Mouse (Mus musculus) liver, postnatal 0 days (tissue): ENCODE data around the gene Gkap1. TPM values are rescaled to one million over a fixed set of nuclear protein-coding genes. Genes with fewer than 3 reads are reported as not detected.

Experiments used
- ATAC-seq: fragments of 200-750 bp; cut with Nextera tagmentation; 2 replicates; pipeline ENCODE4 v1.8.0; 2017; ENCODE audit warnings: mild to moderate bottlenecking, moderate library complexity
- DNase-seq: peaks from one replicate; pipeline ENCODE4 v3.0.0-alpha.2; 2016
- H3K27ac ChIP-seq: fragments of 300-500 bp; sonication (generic); 2 replicates; pipeline ENCODE4 v1.5.1; 2014; ENCODE audit warnings: antibody characterized with exemption, moderate library complexity, mild to moderate bottlenecking, low read depth
- H3K27me3 ChIP-seq: fragments of 300-500 bp; sonication (generic); 2 replicates; pipeline ENCODE4 v1.6.1; 2014; ENCODE audit warnings: low read length, control low read depth, mixed read lengths; ENCODE audit not compliant: insufficient read depth
- H3K36me3 ChIP-seq: fragments of 300-500 bp; sonication (generic); replicated peaks from 2 replicates; pipeline ENCODE4 v1.6.1; 2014; ENCODE audit warnings: mild to moderate bottlenecking, control low read depth, low read length, moderate library complexity, mixed read lengths; ENCODE audit not compliant: insufficient read depth
- H3K4me1 ChIP-seq: fragments of 300-500 bp; sonication (generic); 2 replicates; pipeline ENCODE4 v1.6.1; 2014; ENCODE audit warnings: antibody characterized with exemption, mild to moderate bottlenecking, control low read depth; ENCODE audit not compliant: insufficient read depth
- H3K4me2 ChIP-seq: fragments of 300-500 bp; sonication (generic); 2 replicates; pipeline ENCODE4 v1.6.1; 2014; ENCODE audit warnings: low read depth, mild to moderate bottlenecking, low read length, moderate library complexity, mixed read lengths
- H3K4me3 ChIP-seq: fragments of 300-500 bp; sonication (generic); 2 replicates; pipeline ENCODE4 v1.5.1; 2014; ENCODE audit warnings: low read depth, low read length
- H3K9ac ChIP-seq: fragments of 300-500 bp; sonication (generic); replicated peaks from 2 replicates; pipeline ENCODE4 v1.6.1; 2014; ENCODE audit warnings: mild to moderate bottlenecking, moderate library complexity
- H3K9me3 ChIP-seq: fragments of 300-500 bp; sonication (generic); 2 replicates; pipeline ENCODE4 v1.6.1; 2016; ENCODE audit warnings: mild to moderate bottlenecking, control low read depth, low read length, mixed read lengths
- CTCF ChIP-seq: sonication (generic); IDR thresholded peaks from 2 replicates; pipeline ENCODE4 v1.5.1; 2016; ENCODE audit warnings: antibody characterized with exemption, low read depth
- EP300 ChIP-seq: IDR thresholded peaks from 2 replicates; pipeline ENCODE4 v1.6.1; 2016; ENCODE audit warnings: antibody characterized with exemption, low read depth, mild to moderate bottlenecking
- WGBS: fragments of 180-500 bp; shearing (Covaris S2); extraction: QIAGEN DNeasy Blood & Tissue Kit; methylation state at CpG from one replicate; pipeline ENCODE4 v1.1.7; 2014; ENCODE audit not compliant: insufficient replicate concordance; 5-methylcytosine and 5-hydroxymethylcytosine counted together
- polyA plus RNA-seq: library from polyadenylated mRNA; unstranded; fragments of >200 nt; fragmentation: Nextera tagmentation; extraction: Ambion mirVana; gene quantifications from 2 replicates; pipeline ENCODE4 v1.2.1, GENCODE M21; 2015

The Gkap1 gene
- polyA plus RNA-seq, 1 experiment from 2014 or later: 10.4 TPM

GRCm38 (mm10) chr13:58201343-58201742 is 74.2 kb downstream of the Gkap1 start:
- Histone ChIP-seq H3K4me3 (no peak overlapping the region), H3K9me3 (no peaks in the 10 kb centered on the region), H3K4me2 (no peak overlapping the region), H3K27me3 (no peaks in the 10 kb centered on the region), H3K4me1 (peaks cover 17% of the 10 kb centered on the region), H3K9ac (no peak overlapping the region), H3K36me3 (peaks cover 6% of the 10 kb centered on the region), H3K27ac (no peak overlapping the region)
- TF ChIP-seq CTCF: no peak
- TF ChIP-seq EP300: no peak
- WGBS: 73% methylated on average over 6 of the region's 6 CpGs
- ATAC-seq (no peak), DNase-seq (no peak)

- no peaks in the 10 kb centered on the region for H3K9me3 ChIP-seq
- no peak overlapping the region for H3K4me2 ChIP-seq
- no peak overlapping the region for H3K9ac ChIP-seq
- 0 out of 2 replicates have a peak overlapping the region, but pooled peaks have one; percentile 19 for H3K27ac ChIP-seq
- TF ChIP-seq EP300 (no peak), CTCF (no peak)
- ATAC-seq: peak; percentile 26; the same call in 1 of the 2 replicates
- H3K27me3 ChIP-seq: no peaks in the 10 kb centered on the region
- H3K4me1 ChIP-seq: peaks cover 10% of the 10 kb centered on the region
- no peak for DNase-seq
- 77% methylated on average over 7 of the region's 7 CpGs for WGBS
- peaks cover 8% of the 10 kb centered on the region for H3K36me3 ChIP-seq
- H3K4me3 ChIP-seq: no peak overlapping the region
These were observed 77.4 kb downstream of the Gkap1 start for GRCm38 (mm10) chr13:58197981-58198640.

GRCm38 (mm10) chr13:58197211-58197610 is 78.3 kb downstream of the Gkap1 start:
- no peak overlapping the region for H3K9ac ChIP-seq
- peaks cover 10% of the 10 kb centered on the region for H3K4me1 ChIP-seq
- peaks cover 11% of the 10 kb centered on the region for H3K36me3 ChIP-seq
- no peak overlapping the region for H3K4me3 ChIP-seq
- no peak overlapping the region for H3K27ac ChIP-seq
- ATAC-seq (no peak), DNase-seq (no peak)
- H3K27me3 ChIP-seq: no peaks in the 10 kb centered on the region
- WGBS: 70% methylated on average over 3 of the region's 3 CpGs
- no peak overlapping the region for H3K4me2 ChIP-seq
- no peaks in the 10 kb centered on the region for H3K9me3 ChIP-seq
- no peak for TF ChIP-seq EP300
- no peak for TF ChIP-seq CTCF

GRCm38 (mm10) chr13:58194908-58195307 is 80.6 kb downstream of the Gkap1 start:
- 61% methylated on average over 3 of the region's 3 CpGs for WGBS
- Histone ChIP-seq H3K9ac (no peak overlapping the region), H3K27me3 (no peaks in the 10 kb centered on the region), H3K4me2 (no peak overlapping the region), H3K36me3 (peaks cover 30% of the 10 kb centered on the region), H3K27ac (peak overlapping the region; percentile 56), H3K4me3 (no peak overlapping the region), H3K4me1 (peaks cover 5% of the 10 kb centered on the region; the same call in 1 of the 2 replicates), H3K9me3 (no peaks in the 10 kb centered on the region)
- DNase-seq: peak; percentile 35
- peak; percentile 93 for ATAC-seq
- TF ChIP-seq CTCF (no peak), EP300 (no peak; the same call in 1 of the 2 replicates)

- no peak overlapping the region for H3K27ac ChIP-seq
- peaks cover 30% of the 10 kb centered on the region for H3K36me3 ChIP-seq
- ATAC-seq: no peak
- no peak for TF ChIP-seq EP300
- no peak for TF ChIP-seq CTCF
- no peak overlapping the region for H3K4me3 ChIP-seq
- WGBS: 98% methylated on average over 3 of the region's 3 CpGs
- peaks cover 4% of the 10 kb centered on the region; the same call in 1 of the 2 replicates for H3K4me1 ChIP-seq
- no peaks in the 10 kb centered on the region for H3K9me3 ChIP-seq
- no peak overlapping the region for H3K4me2 ChIP-seq
- DNase-seq: no peak
- no peaks in the 10 kb centered on the region for H3K27me3 ChIP-seq
- no peak overlapping the region for H3K9ac ChIP-seq
These were observed 82.3 kb downstream of the Gkap1 start for GRCm38 (mm10) chr13:58193221-58193620.

GRCm38 (mm10) chr13:58192146-58192545 is 83.4 kb downstream of the Gkap1 start:
- DNase-seq: no peak

GRCm38 (mm10) chr13:58191516-58191915 is 84.0 kb downstream of the Gkap1 start:
- H3K36me3 ChIP-seq: peaks cover 41% of the 10 kb centered on the region
- H3K4me1 ChIP-seq: 0 out of 2 replicates have a peak, but pooled peaks cover 2% of the 10 kb centered on the region
- no peak overlapping the region for H3K4me3 ChIP-seq
- H3K9me3 ChIP-seq: no peaks in the 10 kb centered on the region
- H3K27me3 ChIP-seq: no peaks in the 10 kb centered on the region
- ATAC-seq (no peak), DNase-seq (no peak)
- TF ChIP-seq CTCF (no peak), EP300 (no peak)
- H3K9ac ChIP-seq: no peak overlapping the region
- no peak overlapping the region for H3K27ac ChIP-seq
- 97% methylated on average over 14 of the region's 14 CpGs for WGBS
- no peak overlapping the region for H3K4me2 ChIP-seq

More at GRCm38 (mm10) chr13:58192146-58192545, 83.4 kb downstream of the Gkap1 start:
- 91% methylated on average over 6 of the region's 6 CpGs for WGBS
- H3K4me3 ChIP-seq: no peak overlapping the region
- H3K4me1 ChIP-seq: 0 out of 2 replicates have a peak, but pooled peaks cover 2% of the 10 kb centered on the region
- no peak overlapping the region for H3K9ac ChIP-seq
- no peaks in the 10 kb centered on the region for H3K27me3 ChIP-seq
- no peaks in the 10 kb centered on the region for H3K9me3 ChIP-seq
- H3K4me2 ChIP-seq: no peak overlapping the region
- no peak for ATAC-seq
- TF ChIP-seq CTCF: no peak
- H3K36me3 ChIP-seq: peaks cover 37% of the 10 kb centered on the region
- H3K27ac ChIP-seq: no peak overlapping the region
